Mouse (Mus musculus) megakaryocyte-erythroid progenitor cell, adult 5-6 weeks (primary cell): ENCODE data around the gene Cldn7. TPM values are rescaled to one million over a fixed set of nuclear protein-coding genes. Genes with fewer than 3 reads are reported as not detected.
A peak's percentile ranks its signal among the peaks of the same experiment; 100 is the strongest.
"Not testable (repeated sequence)": the region's sequence is repeated elsewhere in the genome, so short reads cannot be mapped to it uniquely, and the experiment has no call there.

Experiments used
- ATAC-seq: replicated peaks from 2 replicates; pipeline ENCODE4 v1.8.0; 2016; ENCODE audit warnings: mild to moderate bottlenecking, inconsistent platforms; ENCODE audit not compliant: severe bottlenecking, poor library complexity, low FRiP score, low TSS enrichment
- total RNA-seq, 2 experiments: library from RNA; stranded (forward) in 1 of 2; stranded (reverse) in 1 of 2; fragments of 200-1000, 215-1000 nt in 1 of 2; fragments of >200 nt in 1 of 2; fragmentation: Nextera tagmentation in 1 of 2; gene quantifications; 2 replicates each; pipeline ENCODE4 v1.2.3; 2014 to 2017

Cldn7 gene
- total RNA-seq (2014; fragmentation: Nextera tagmentation) (not detected in 2 replicates), total RNA-seq (2017) (not detected in 2 replicates)

DNA sequence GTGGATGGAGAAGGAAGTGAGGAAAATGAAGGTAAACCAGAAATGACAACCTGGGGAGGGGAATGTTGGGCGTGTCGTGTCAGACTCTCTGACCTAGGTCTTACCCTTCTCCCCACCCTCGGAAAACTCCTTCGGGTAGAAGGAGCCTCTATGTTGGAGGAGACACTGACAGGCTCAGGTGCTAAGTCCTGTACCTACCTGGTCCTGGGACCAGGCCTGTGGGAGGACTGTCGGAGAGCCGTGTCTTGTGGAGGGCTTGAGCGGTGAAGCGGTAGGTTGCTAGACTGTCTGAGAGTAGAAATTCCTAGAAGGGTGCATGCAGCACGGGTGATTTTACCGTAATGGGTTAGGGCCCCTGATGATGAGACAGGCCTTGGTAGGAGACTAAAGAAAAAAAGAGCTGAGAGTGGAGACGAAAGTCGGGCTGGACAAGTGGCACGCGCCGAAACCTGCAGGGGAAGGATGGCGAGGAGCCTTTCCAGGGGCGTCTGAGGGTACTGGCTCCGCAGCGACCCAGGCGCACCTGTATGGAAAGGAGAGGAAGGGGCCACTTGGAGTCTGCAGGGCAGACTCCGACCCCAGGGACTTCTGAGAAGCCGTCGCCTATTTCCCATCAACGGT, at the start of gene Cldn7:
Cldn7 (plus strand) TSS at position 130 of the 621 bp plus-strand sequence.
- no peak for ATAC-seq

DNA sequence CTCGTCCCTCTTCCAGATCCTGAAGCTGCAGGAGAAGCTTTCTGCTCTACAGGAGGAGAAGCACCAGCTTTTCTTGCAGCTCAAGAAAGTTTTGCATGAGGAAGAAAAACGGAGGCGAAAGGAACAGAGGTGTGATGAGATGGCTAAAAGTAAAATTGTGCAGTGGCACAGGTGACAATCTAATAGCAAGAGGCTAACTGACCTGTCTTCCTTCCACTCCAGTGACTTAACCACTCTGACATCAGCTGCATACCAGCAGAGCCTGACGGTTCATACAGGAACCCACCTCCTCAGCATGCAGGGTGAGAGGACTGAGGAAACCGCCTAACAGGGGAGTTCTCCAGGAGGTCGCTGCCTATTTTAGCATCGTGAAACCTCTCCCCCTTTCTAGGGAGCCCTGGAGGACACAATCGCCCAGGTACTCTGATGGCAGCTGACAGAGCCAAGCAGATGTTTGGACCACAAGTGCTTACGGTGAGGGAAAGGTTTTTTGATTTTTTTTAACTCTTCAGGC, 49.6 kb upstream of the Cldn7 start:
- ATAC-seq: no peak

DNA sequence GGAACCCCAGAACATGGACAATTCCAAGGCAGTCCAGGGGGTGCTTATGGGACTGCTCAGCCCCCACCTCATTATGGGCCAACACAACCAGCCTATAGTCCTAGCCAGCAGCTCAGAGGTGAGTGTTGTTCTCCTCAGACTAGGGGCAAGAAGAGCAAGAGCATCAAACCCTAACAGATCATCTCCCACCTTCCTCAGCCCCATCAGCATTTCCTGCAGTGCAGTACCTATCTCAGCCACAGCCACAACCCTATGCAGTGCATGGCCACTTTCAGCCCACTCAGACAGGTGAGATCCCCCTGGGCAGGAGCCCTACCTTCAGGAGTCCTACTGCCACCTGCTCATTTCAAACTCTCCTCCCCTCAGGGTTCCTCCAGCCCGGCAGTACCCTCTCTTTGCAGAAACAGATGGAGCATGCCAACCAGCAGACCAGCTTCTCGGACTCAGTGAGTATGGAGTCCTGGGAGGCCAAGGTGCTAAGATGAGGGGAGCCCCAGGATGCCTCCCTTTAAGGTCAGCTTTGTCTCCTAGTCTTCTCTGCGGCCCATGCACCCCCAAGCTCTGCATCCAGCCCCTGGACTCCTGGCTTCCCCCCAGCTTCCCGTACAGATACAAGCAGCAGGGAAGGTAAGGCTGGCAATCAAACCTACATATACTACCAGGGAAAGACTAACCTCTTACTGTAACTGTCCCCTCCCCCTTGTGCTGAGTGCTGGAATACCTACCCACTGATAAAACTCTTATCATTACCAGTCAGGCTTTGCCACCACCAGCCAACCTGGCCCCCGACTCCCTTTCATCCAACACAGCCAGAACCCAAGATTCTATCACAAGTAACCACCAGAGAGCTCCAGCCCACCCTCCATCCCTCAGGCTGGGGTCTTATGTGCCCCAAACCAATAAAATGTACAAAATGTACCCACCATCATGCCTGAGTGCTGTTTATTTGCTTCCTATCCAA, 48.6 kb upstream of the Cldn7 start:
- peak; percentile 62 for ATAC-seq

DNA sequence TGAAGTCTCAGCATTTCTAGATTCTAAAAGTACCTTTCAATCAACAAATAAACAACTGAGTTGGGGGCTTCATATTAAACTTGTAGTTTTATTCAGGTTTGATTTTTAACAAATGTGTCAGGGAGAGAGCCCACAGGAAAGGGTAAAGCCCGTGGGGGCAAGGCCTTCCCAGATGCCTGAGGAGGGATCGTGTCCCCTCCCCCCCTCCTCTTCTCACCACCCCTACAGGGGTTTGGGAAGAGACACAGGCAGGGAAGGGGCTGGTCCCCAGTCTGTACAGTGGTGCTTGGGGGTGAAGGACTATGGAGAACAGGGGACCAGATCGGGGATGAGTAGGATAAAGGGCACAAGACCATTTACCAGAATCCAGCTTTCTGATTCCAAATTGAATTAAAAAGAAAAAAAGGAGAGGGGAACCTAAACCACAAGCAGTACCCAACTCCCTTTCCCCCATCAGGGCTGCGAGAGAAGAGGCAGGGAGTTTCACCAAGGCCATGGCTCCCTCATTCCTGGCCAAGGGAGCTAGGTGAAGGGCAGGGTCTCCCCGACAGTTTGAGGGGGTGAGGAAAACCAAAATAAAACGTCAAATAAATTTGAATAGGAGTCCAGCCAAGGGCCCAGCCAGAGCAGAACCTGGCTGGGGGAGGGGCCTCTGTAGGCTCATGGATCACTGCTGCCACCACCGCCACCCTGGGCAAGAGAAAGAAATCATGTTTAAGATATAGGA, 47.8 kb upstream of the Cldn7 start:
- not testable (repeated sequence) for ATAC-seq

DNA sequence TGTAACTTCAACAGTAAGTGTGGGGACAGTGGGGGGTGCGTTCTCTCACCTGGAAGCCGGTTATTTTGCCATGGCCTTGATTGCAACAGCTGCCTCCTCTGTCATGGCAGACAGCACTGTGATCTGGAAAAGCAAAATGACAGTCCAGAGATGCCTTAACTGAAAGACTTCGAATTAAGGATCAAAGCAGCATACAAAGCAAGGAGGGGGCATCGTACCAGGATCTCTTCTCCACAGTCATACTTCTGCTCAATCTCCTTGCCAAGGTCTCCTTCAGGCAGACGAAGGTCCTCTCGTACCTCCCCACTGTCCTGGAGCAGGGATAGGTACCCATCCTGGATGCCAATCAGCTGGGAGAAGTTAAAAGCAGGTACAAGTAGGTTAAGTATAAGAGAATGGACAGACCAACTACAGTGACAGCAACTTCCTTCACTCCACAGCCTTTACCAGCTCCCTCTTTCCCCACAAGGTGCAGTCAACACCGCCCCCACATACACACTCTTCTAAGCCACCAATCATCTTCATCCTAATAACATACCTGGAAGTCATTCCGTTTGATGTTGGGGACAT, 47.1 kb upstream of the Cldn7 start:
- no peak for ATAC-seq

DNA sequence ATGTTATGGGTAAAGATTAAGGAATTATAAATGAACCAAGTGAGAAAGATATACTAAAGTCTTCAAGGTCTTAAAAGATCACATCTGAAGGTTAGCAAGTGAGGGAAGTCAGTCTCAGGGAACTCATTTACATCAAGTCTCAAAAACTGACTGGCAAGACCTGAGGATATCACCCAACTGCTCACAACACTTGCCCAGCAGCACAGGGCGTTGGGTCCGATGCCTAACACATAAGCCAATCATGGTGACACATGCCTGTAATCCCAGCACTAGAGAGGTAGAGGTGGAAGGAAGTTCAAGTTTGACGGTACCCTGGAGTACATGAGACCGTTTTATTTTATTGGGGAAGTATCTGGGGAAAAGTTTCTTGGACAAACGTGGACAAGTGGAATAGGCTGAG, 46.5 kb upstream of the Cldn7 start:
- ATAC-seq: no peak

DNA sequence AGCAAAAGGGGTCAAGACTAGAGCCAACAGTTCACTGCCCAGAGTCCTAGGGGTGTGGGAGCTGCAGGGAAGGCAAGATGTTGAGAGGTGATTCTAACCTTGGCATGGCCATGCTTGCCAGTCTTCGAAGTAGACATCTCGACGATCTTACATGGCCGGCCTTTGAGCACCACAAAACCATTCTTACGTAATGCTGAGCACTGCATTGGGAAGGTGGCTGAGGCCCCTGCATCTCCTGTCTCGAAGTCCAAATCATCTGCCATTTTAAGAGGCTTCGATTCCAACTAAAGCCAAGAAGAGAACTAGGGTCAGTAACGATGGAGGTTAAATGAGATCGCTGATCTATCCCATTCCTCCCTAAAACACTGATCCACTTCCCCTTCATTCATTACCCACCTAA, 45.5 kb upstream of the Cldn7 start:
- ATAC-seq: no peak

DNA sequence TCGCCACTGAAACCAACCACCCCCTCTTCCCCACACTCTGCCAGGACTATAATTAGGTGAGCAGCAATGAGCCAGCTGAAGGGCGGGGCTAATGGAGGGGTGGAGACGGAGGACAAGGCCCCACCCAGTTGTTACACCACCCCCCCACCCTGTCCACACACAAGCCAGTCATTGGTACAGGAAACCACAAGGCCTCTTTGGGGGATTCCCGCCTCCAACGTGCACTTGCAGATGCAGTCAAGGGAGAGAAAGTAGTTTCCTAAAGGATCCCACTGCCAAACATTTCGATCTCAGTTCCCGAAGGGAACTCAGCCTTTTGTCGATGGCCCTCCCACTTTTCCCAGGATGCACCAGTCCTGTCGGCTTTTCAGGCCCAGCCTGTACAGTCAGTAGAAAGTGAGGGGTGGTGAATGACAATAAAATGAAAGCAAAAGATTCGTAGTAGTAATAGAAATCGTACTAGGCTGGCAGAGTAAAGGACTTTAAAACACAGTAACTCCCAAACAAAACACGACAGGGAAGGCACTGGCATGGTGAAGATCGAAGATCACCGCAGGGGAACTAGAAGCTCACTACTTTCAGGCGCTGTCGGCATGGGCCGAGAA, 44.8 kb upstream of the Cldn7 start:
- ATAC-seq: peak; percentile 43

DNA sequence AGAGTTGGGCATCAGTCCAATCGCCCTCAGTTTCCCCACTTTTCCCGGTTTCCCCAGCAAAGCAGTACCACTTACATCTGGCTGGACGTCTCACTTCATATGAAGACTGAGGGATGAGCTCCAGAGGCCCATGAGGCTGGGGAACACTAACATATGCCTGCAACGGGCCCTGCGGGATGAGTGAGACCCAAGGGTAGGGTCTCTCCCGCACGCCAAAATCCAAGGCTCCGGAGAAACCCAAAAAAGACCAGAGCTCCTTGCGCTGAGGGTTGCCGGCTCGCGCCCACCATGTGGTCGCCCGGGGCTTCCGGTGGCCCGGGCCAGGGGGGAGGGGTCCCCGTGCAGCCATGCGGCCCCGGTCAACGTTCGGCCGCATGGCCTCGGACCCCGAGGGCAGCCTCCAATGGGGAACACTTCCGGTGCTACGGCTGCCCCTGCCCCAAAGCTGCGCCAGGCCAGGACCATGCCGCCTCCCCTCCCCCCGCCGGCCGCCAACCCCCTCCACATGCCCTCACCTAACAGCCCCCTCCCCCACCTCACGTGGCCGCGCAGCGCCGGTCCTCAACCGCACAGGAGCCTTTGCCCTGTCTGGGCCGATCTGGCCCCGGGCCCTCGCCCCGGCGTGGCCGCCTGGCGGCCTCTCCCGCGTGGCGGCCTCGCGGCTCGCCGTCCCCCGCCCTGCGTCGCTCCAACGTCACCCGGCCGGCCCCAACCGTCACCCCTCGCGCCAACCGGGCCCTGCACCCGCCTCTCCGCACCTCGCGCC, 44.1 kb upstream of the Cldn7 start:
- no peak for ATAC-seq

DNA sequence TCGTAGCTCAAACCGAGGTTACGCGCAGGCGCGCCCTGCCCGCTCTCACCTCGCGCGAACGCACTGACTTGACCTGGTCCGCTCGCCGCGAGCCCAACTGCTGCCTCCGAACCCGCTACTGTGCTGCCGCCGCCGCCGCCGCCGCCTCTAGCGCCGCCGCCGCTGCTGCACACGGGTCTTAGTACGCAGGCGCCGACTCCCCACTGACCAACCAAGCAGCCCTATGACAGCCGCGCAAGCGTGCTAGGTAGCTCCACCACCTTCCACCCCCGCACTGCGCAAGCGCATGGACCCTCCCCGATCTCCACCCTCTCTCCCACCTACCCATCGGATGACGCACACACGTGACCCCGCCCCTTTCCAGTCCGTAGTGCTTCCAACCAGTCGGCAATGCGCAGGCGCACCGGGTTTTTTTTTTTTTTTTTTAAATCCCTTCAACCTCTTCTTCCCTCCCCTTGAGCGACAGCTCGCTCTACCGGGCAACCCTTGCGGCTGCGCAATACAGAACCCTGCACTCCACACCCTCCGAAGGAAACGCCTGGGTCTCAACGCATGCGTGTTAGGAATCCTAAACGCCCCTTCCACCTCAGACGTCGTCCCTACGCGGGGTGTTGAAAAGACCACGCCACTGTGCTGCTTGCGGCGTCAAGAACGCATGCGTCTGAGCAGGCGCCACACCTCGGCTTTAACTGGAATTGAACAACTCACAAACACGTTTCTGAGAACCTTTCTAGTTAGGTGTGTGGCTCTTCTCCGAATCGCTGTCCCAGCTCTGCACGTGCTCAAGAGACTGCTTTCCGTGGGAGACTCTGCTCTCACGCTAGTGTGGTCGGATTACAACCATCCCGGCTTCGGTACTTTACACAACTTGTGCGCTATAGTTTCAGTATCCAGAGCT, 43.2 kb upstream of the Cldn7 start, which contains the start of gene Eif5a:
Eif5a (minus strand) TSS at position 845 of the 898 bp plus-strand sequence.
- peak; percentile 80 for ATAC-seq

DNA sequence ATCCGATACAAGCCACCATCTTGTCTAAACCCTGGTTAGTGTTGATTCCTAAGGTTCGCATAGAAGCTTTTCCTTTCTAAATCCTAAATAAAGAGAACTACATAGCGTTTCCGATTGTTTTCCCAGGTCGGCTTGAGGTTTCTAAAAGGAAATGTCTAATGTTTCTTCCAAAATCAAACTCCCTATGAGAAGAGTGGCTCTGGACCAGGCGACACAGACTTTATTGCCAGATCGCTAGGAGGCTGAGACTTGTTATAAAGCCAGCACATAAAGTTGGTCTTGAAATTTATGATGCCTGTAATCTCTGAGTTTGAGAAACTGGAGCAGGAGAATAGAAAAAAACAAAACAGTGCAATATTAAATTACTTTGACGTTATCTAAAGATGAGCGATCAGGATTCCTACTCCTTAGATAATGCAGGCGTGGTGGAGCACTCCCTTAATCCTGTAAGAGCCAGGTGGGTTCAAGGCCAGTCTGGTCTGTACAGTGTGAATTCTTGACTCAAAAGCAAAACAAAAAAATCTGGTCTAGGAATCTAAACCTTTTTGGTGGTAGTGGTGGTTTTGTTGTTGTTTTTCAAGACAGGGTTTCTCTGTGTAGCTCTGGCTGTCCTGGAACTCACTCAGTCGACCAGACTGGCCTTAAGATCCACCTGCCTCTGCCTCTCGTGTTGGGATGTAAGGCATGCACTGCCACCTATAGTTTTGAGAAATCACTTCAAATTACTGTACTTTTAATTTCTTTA, 42.4 kb upstream of the Cldn7 start:
- ATAC-seq: no peak

DNA sequence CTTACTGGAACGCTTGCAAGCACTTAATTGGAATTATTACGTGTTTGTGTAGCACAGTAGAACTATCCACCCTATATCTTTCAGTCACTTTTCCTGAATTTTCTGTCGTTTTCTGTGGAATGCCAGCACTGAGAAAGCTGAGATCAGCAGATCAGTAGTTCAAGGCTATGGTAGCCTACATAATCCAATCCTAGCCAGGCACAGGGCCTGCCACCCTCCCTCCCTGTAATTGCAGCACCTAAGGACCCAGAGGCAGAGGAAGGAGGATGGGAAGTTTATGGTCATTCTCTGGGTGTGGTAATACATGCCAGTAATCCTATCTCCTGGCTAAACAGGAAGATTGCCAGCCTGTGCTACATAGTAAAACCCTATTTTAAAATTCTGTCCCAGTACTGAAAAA, 41.8 kb upstream of the Cldn7 start:
- no peak for ATAC-seq

DNA sequence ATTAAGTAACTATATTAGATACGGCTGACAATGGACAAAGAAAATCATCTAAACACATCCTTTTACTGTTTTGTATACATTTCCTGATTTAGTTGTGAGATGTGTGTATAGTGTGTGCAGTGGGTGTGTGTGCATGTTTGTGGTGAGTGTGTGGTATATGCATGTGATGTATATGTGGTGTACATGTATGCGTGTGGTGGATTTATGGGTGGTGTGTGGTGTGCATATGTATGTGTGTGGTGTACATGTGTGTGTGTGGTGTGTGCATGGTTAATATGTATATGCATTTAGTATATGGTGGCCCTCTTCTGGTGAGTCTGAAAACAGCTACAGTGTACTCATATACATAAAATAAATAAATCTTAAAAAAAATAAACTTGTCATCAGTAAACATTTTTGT, 37.1 kb upstream of the Cldn7 start:
- no peak for ATAC-seq

DNA sequence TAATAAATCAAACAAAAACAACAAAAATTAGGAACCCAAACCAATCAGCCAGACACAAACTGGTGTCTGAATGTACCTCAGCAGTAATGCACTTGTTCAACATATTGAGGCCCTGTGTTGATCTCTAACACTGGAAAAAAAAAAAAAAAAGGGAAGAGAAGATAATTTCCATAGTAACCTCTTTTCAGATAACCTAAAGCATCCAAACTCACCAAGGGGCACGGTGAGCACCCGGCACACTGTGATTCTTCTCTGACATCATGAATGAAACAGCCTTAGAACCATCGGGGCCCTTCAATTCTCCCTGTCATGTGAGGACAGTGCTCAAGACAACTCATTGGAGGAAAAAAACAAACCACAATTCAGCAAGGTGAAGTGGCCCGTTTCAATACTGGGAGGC, 34.9 kb upstream of the Cldn7 start:
- ATAC-seq: no peak

DNA sequence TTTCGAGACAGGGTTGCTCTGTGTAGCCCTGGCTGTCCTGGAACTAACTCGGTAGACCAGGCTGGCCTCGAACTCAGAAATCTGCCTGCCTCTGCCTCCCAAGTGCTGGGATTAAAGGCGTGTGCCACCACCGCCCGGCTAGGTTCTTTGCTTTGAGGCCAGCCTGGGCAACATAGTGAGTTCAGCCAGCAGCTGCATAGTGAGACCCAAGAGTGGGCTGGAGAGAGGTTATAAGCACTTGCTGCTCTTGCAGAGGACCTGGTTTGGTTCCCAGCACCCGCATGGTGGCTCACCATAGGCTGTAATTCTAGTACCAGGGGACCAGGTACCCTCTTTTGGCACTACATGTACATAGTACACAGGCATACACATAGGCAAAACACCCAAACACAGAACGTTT, 34.4 kb upstream of the Cldn7 start:
- ATAC-seq: not testable (repeated sequence)

DNA sequence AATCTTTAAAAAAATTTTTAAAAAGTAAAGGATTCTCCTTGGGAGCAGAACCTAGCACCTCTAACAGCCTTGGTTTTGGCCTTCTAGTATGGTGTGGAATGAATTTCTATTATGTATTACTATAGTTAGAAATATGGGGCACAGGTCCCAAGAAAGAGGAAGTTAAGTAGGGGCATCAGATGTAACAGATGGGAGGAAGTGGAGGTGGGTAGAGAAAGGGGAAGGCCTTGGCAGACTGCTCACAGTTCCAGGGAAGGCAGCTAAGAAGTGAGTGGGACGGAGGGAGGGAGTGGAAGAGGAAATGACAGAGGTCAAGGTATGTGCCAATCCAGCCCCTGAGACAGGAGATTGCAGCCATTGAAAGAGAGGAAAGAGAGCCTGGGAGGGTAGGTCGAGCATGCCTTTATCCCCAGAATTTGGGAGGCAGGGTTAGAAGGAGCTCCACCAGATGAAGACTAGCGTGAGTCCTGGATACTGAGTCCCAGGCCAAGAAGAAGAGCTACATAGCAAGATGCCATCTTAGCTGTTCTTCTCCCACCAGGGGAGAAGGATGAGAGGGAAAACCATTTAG, 33.5 kb upstream of the Cldn7 start:
- no peak for ATAC-seq
